10 mouse cellular contexts compared by ENCODE assay signal in genomic region chr1:118481703-118482102, GRCm38 (mm10).
DNase-seq lines count a peak whose midpoint lies in the region; ATAC-seq and TF ChIP-seq lines count a peak whose summit lies in the region.
"Had no signal": no experiment of that assay in that cellular context is flagged by ENCODE, and none has a peak within 500 bp of the region (broad histone marks: within the 10 kb centered on the region; RNA-seq: fewer than 3 reads in every experiment).

No protein-coding gene starts in this region.

- H3K4me2 ChIP-seq in hindbrain, embryonic 16.5 days (ENCODE audit: low read length), result no peak overlapping the region
- no peak overlapping the region for H3K4me2 ChIP-seq in hindbrain, embryonic 14.5 days (replicated peaks)
- H3K4me2 ChIP-seq in CH12.LX (ENCODE audit: insufficient read depth, low read depth, poor library complexity, severe bottlenecking), result peak overlapping the region; percentile 1; the same call in 1 of the 2 replicates
- peak overlapping the region; percentile 16; the same call in 1 of the 2 replicates for H3K4me2 ChIP-seq in forebrain, embryonic 16.5 days (ENCODE audit: low read length)
- no peak overlapping the region for H3K4me2 ChIP-seq in intestine, embryonic 16.5 days (ENCODE audit: low read depth, low read length)

- no peaks in the 10 kb centered on the region for H3K36me3 ChIP-seq in hindbrain, embryonic 16.5 days (ENCODE audit: control insufficient read depth, insufficient read depth, low read length)
- peaks cover 10% of the 10 kb centered on the region; the same call in 1 of the 2 replicates for H3K36me3 ChIP-seq in hindbrain, embryonic 14.5 days (replicated peaks; ENCODE audit: control insufficient read depth, insufficient read depth)
- peaks cover 24 to 74% of the 10 kb centered on the region in 2 experiments for H3K36me3 ChIP-seq in CH12.LX (replicated peaks in 1 of 2; ENCODE audit: control insufficient read depth in 1 of 2, insufficient read depth in 1 of 2, low read length in 1 of 2)
- H3K36me3 ChIP-seq in forebrain, embryonic 16.5 days (ENCODE audit: control insufficient read depth, insufficient read depth), result no peaks in the 10 kb centered on the region
- H3K36me3 ChIP-seq in intestine, embryonic 16.5 days (ENCODE audit: control insufficient read depth, insufficient read depth, low read length), result no peaks in the 10 kb centered on the region

- in situ Hi-C loops in CH12.LX (cut with MboI; ENCODE audit: low pct_ligation_motif_present, low pct_unique_long_range_greater_than_20kb, low sequenced_read_pairs), result no loop called here

- no peak for DNase-seq in hindbrain, embryonic 14.5 days (ENCODE audit: low spot score)
- DNase-seq in CH12.LX (ENCODE audit: extremely low read depth), result peak; percentile 68
- DNase-seq in left cerebral cortex, postnatal 36 days (ENCODE audit: low spot score in 2 of 2), result peak; percentile 57 to 68
- DNase-seq in gastrocnemius, postnatal 4 days (ENCODE audit: low spot score in 2 of 2), result no peak
- no peak for DNase-seq in cerebellum, adult 8-10 months
- DNase-seq: adrenal gland, postnatal 25 days; kidney, postnatal 25 days had no signal

- H3K9ac ChIP-seq in hindbrain, embryonic 16.5 days (ENCODE audit: low read depth, low read length), result no peak overlapping the region
- H3K9ac ChIP-seq in hindbrain, embryonic 14.5 days, result no peak overlapping the region
- H3K9ac ChIP-seq in CH12.LX (ENCODE audit: insufficient read depth, low read depth), result no peak overlapping the region
- H3K9ac ChIP-seq in forebrain, embryonic 16.5 days (replicated peaks; ENCODE audit: low read depth, low read length), result no peak overlapping the region; the same call in 1 of the 2 replicates
- H3K9ac ChIP-seq in intestine, embryonic 16.5 days (ENCODE audit: low read depth, low read length), result no peak overlapping the region

- dilution Hi-C loops in CH12.LX (cut with MboI; ENCODE audit: extremely low pct_ligation_motif_present, extremely low pct_unique_long_range_greater_than_20kb, low sequenced_read_pairs), result no loop called here

- TF ChIP-seq CTCF in CH12.LX (conservative IDR thresholded peaks at IDR 0.05 in 1 of 2, IDR thresholded peaks at IDR 0.05 in 1 of 2; ENCODE audit: low read depth in 2 of 2, low read length in 2 of 2), result no peak

- H3K4me1 ChIP-seq in hindbrain, embryonic 16.5 days (ENCODE audit: control insufficient read depth, insufficient read depth, low read depth, low read length), result peaks cover 4% of the 10 kb centered on the region; the same call in 1 of the 2 replicates
- no peaks in the 10 kb centered on the region for H3K4me1 ChIP-seq in hindbrain, embryonic 14.5 days (replicated peaks; ENCODE audit: control insufficient read depth, insufficient read depth, low read length)
- H3K4me1 ChIP-seq in CH12.LX (ENCODE audit: control insufficient read depth in 1 of 2, insufficient read depth in 2 of 2), result peaks cover 13 to 37% of the 10 kb centered on the region in 2 experiments
- peaks cover 32% of the 10 kb centered on the region for H3K4me1 ChIP-seq in forebrain, embryonic 16.5 days (replicated peaks; ENCODE audit: control insufficient read depth, insufficient read depth, low read length)
- no peaks in the 10 kb centered on the region; the same call in 1 of the 2 replicates for H3K4me1 ChIP-seq in intestine, embryonic 16.5 days (ENCODE audit: control insufficient read depth, insufficient read depth, low read length)

- H3K9me3 ChIP-seq in hindbrain, embryonic 16.5 days (ENCODE audit: control insufficient read depth, low read length), result no peaks in the 10 kb centered on the region
- no peaks in the 10 kb centered on the region for H3K9me3 ChIP-seq in hindbrain, embryonic 14.5 days (ENCODE audit: control insufficient read depth, low read length)
- no peaks in the 10 kb centered on the region for H3K9me3 ChIP-seq in CH12.LX (replicated peaks; ENCODE audit: low read length)
- H3K9me3 ChIP-seq in forebrain, embryonic 16.5 days (ENCODE audit: control insufficient read depth, low read length), result no peaks in the 10 kb centered on the region
- H3K9me3 ChIP-seq in intestine, embryonic 16.5 days (ENCODE audit: control insufficient read depth, low read length), result no peaks in the 10 kb centered on the region

- WGBS in hindbrain, embryonic 16.5 days, result 85% methylated on average over 6 of the region's 6 CpGs
- WGBS in hindbrain, embryonic 14.5 days, result 87% methylated on average over 6 of the region's 6 CpGs
- 29% methylated on average over 6 of the region's 6 CpGs for WGBS in forebrain, embryonic 16.5 days
- 77% methylated on average over 6 of the region's 6 CpGs for WGBS in intestine, embryonic 16.5 days

- intact Hi-C loops in left cerebral cortex, postnatal 36 days (cut with DNase I), result loop anchor here (5.0 kb wide), 1 partner anchor 144 kb away; no protein-coding TSS in a partner anchor

- ATAC-seq in hindbrain, embryonic 16.5 days, result no peak
- ATAC-seq in hindbrain, embryonic 14.5 days (ENCODE audit: low FRiP score), result no peak
- no peak for ATAC-seq in forebrain, embryonic 16.5 days
- no peak for ATAC-seq in intestine, embryonic 16.5 days

- TF ChIP-seq POLR2A in CH12.LX (IDR thresholded peaks at IDR 0.05; ENCODE audit: low read depth, low read length), result no peak

- no peaks in the 10 kb centered on the region for H3K27me3 ChIP-seq in hindbrain, embryonic 16.5 days (replicated peaks; ENCODE audit: control insufficient read depth, insufficient read depth, low read length)
- H3K27me3 ChIP-seq in hindbrain, embryonic 14.5 days (ENCODE audit: control insufficient read depth, insufficient read depth, low read length), result no peaks in the 10 kb centered on the region
- no peaks in the 10 kb centered on the region for H3K27me3 ChIP-seq in CH12.LX (replicated peaks)
- H3K27me3 ChIP-seq in forebrain, embryonic 16.5 days (replicated peaks; ENCODE audit: control insufficient read depth, insufficient read depth, low read length), result no peaks in the 10 kb centered on the region
- H3K27me3 ChIP-seq in intestine, embryonic 16.5 days (replicated peaks; ENCODE audit: control insufficient read depth, insufficient read depth, low read length), result no peaks in the 10 kb centered on the region

- peak overlapping the region; percentile 12; the same call in 1 of the 2 replicates for H3K27ac ChIP-seq in hindbrain, embryonic 16.5 days (ENCODE audit: low read depth, low read length)
- no peak overlapping the region for H3K27ac ChIP-seq in hindbrain, embryonic 14.5 days
- H3K27ac ChIP-seq in CH12.LX (ENCODE audit: insufficient read depth, low read depth), result peak overlapping the region; percentile 24; the same call in 1 of the 2 replicates
- H3K27ac ChIP-seq in forebrain, embryonic 16.5 days (ENCODE audit: low read length), result peak overlapping the region; percentile 70
- no peak overlapping the region for H3K27ac ChIP-seq in intestine, embryonic 16.5 days (ENCODE audit: low read length)

- H3K79me2 ChIP-seq in CH12.LX (replicated peaks; ENCODE audit: control insufficient read depth, extremely low read depth, insufficient read depth, poor library complexity, severe bottlenecking), result no peaks in the 10 kb centered on the region; the same call in none of the 2 replicates

- no peak for TF ChIP-seq RAD21 in CH12.LX (IDR thresholded peaks at IDR 0.05; ENCODE audit: low read depth, low read length)

- TF ChIP-seq EP300 in CH12.LX (IDR thresholded peaks at IDR 0.05; ENCODE audit: low read length), result peak; percentile 89

- no peak overlapping the region for H3K4me3 ChIP-seq in hindbrain, embryonic 16.5 days (ENCODE audit: low read length)
- no peak overlapping the region for H3K4me3 ChIP-seq in hindbrain, embryonic 14.5 days (replicated peaks; ENCODE audit: low read length)
- H3K4me3 ChIP-seq in CH12.LX (replicated peaks in 1 of 3; ENCODE audit: low read depth in 2 of 3, low read length in 2 of 3, poor library complexity in 1 of 3), result no peak overlapping the region
- H3K4me3 ChIP-seq in forebrain, embryonic 16.5 days (replicated peaks; ENCODE audit: low read length), result no peak overlapping the region
- H3K4me3 ChIP-seq in intestine, embryonic 16.5 days (ENCODE audit: low read length), result no peak overlapping the region

TF ChIP-seq in CH12.LX, 34 proteins besides CTCF, POLR2A, EP300 and RAD21:
- TF ChIP-seq TBP (conservative IDR thresholded peaks at IDR 0.05; ENCODE audit: low read depth, low read length) (no peak), MYC (IDR thresholded peaks at IDR 0.05; ENCODE audit: low read depth, low read length) (no peak), ZKSCAN1 (IDR thresholded peaks at IDR 0.05; ENCODE audit: borderline replicate concordance, low read depth, low read length) (no peak), USF2 (conservative IDR thresholded peaks at IDR 0.05; ENCODE audit: low read depth, low read length) (no peak), SIN3A (IDR thresholded peaks at IDR 0.05; ENCODE audit: low read length) (peak; percentile 43; the same call in 1 of the 2 replicates), GABPA (IDR thresholded peaks at IDR 0.05; ENCODE audit: insufficient replicate concordance, low read depth, low read length) (no peak), SMC3 (IDR thresholded peaks at IDR 0.05; ENCODE audit: low read depth, low read length) (no peak), JUND (conservative IDR thresholded peaks at IDR 0.05; ENCODE audit: low read depth, low read length) (peak; percentile 64; the same call in 1 of the 2 replicates), BHLHE40 (IDR thresholded peaks at IDR 0.05; ENCODE audit: low read depth, low read length) (0 out of 2 replicates have a peak, but pooled peaks have one; percentile 41), MEF2A (IDR thresholded peaks at IDR 0.05; ENCODE audit: borderline replicate concordance, low read depth, low read length) (peak; percentile 16; the same call in 1 of the 2 replicates), UBTF (IDR thresholded peaks at IDR 0.05; ENCODE audit: low read depth, low read length) (no peak), KAT2A (IDR thresholded peaks at IDR 0.05; ENCODE audit: insufficient replicate concordance, low read length) (no peak), IRF4 (IDR thresholded peaks at IDR 0.05; ENCODE audit: low read depth, low read length) (peak; percentile 93), ZNF384 (IDR thresholded peaks at IDR 0.05; ENCODE audit: low read depth, low read length) (peak; percentile 91), MAX (IDR thresholded peaks at IDR 0.05; ENCODE audit: low read length) (no peak), ELF1 (IDR thresholded peaks at IDR 0.05; ENCODE audit: low read depth, low read length) (no peak), JUN (IDR thresholded peaks at IDR 0.05; ENCODE audit: insufficient read depth, low read depth, low read length) (peak; percentile 15; the same call in 1 of the 2 replicates), PAX5 (IDR thresholded peaks at IDR 0.05; ENCODE audit: low read length) (no peak), RCOR1 (conservative IDR thresholded peaks at IDR 0.05; ENCODE audit: low read depth, low read length) (no peak)

Comparison
In these comparisons a context has a peak if more than half of its experiments do, and no peak if none do; other contexts are left out.
1. H3K27ac ChIP-seq: peak in hindbrain, embryonic 16.5 days (single experiment), CH12.LX (single experiment) and forebrain, embryonic 16.5 days (single experiment); none in hindbrain, embryonic 14.5 days (single experiment) and intestine, embryonic 16.5 days (single experiment).
2. H3K4me2 ChIP-seq: peak in CH12.LX (single experiment) and forebrain, embryonic 16.5 days (single experiment); none in hindbrain, embryonic 16.5 days (single experiment), hindbrain, embryonic 14.5 days (single experiment) and intestine, embryonic 16.5 days (single experiment).
3. DNase-seq: peak in CH12.LX (single experiment) and left cerebral cortex, postnatal 36 days (2 of 2); none in hindbrain, embryonic 14.5 days (single experiment), gastrocnemius, postnatal 4 days (0 of 2) and cerebellum, adult 8-10 months (single experiment).